Mouse (Mus musculus) bone marrow macrophage, adult 2 months (primary cell): ENCODE data around the gene Syn3.

ENCODE experiments used
- CTCF ChIP-seq: IDR thresholded peaks from 2 replicates; pipeline ENCODE4 v1.5.1; 2012; ENCODE audit warnings: low read depth, mild to moderate bottlenecking, low read length, moderate library complexity
- POLR2A ChIP-seq: IDR thresholded peaks from 2 replicates; pipeline ENCODE4 v1.6.1; 2012; ENCODE audit warnings: mild to moderate bottlenecking, low read depth, low read length, borderline replicate concordance

DNA sequence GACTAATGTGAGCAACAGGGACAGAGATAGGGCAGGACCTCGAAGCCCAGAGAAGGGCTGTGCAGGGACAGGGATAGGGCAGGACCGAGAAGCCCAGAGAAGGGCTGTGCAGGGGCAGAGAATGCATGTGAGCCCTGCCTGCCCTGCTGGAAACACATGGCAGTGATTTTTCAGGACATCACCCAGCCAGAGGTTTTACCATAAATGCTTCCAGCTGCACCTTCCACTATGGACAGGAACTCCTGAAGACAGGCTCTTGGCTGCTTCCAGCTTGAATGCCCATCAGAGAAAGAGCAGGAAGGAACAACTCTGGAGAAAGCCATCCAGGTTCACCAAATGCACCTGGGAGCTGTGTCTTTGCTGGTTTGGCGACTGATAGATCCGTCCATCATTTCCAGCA is 131.3 kb downstream of the Syn3 start:
- TF ChIP-seq POLR2A, result no peak
- no peak for TF ChIP-seq CTCF
